Mouse (Mus musculus) CH12.LX (cell line): ENCODE measurements around the gene Nckap1. TPM values are rescaled to one million over a fixed set of nuclear protein-coding genes. Genes with fewer than 3 reads are reported as not detected.
"Not testable (repeated sequence)": the region's sequence is repeated elsewhere in the genome, so short reads cannot be mapped to it uniquely, and the experiment has no call there.

ENCODE experiments used
- DNase-seq: peaks from one replicate; pipeline ENCODE4 v3.0.0-alpha.2; 2013; ENCODE audit errors: extremely low read depth
- H3K27ac ChIP-seq: 2 replicates; pipeline ENCODE4 v1.5.1; 2012; ENCODE audit warnings: low read depth, mild to moderate bottlenecking, control low read depth, moderate library complexity; ENCODE audit not compliant: insufficient read depth
- H3K27me3 ChIP-seq: replicated peaks from 2 replicates; pipeline ENCODE3; 2012; ENCODE audit warnings: inconsistent platforms
- H3K36me3 ChIP-seq, 2 experiments: replicated peaks in 1 of 2; 2 replicates each; pipeline versions ENCODE3 to v1.6.1; 2012; ENCODE audit warnings: inconsistent platforms in 1 of 2, low read length in 1 of 2, mild to moderate bottlenecking in 1 of 2, mixed read lengths in 1 of 2, moderate library complexity in 1 of 2; ENCODE audit not compliant: control insufficient read depth in 1 of 2, insufficient read depth in 1 of 2
- H3K4me1 ChIP-seq, 2 experiments: 2 replicates each; pipeline ENCODE4 v1.6.1; 2012; ENCODE audit warnings: inconsistent platforms in 1 of 2, moderate library complexity in 1 of 2; ENCODE audit not compliant: insufficient read depth in 2 of 2, control insufficient read depth in 1 of 2
- H3K4me2 ChIP-seq: 2 replicates; pipeline ENCODE4 v1.6.1; 2012; ENCODE audit warnings: low read depth, mild to moderate bottlenecking, control low read depth; ENCODE audit not compliant: poor library complexity, insufficient read depth, severe bottlenecking
- H3K4me3 ChIP-seq, 3 experiments: fragments of 150-350 bp in 1 of 3; sonication (generic) in 1 of 3; replicated peaks in 1 of 3; 2 replicates each; pipeline versions ENCODE3 to v1.5.1; 2011 to 2012; ENCODE audit warnings: low read depth in 2 of 3, low read length in 2 of 3, mild to moderate bottlenecking in 2 of 3, moderate library complexity in 2 of 3, control low read depth in 1 of 3, improper control_type of control experiment in 1 of 3, inconsistent platforms in 1 of 3, mixed read lengths in 1 of 3; ENCODE audit not compliant: poor library complexity in 1 of 3
- H3K79me2 ChIP-seq: replicated peaks from 2 replicates; pipeline ENCODE4 v1.6.1; 2012; ENCODE audit warnings: mild to moderate bottlenecking, moderate library complexity; ENCODE audit not compliant: control insufficient read depth, poor library complexity, insufficient read depth, severe bottlenecking; ENCODE audit errors: extremely low read depth
- H3K9ac ChIP-seq: 2 replicates; pipeline ENCODE4 v1.6.1; 2012; ENCODE audit warnings: low read depth, mild to moderate bottlenecking, control low read depth, moderate library complexity; ENCODE audit not compliant: insufficient read depth
- H3K9me3 ChIP-seq: replicated peaks from 2 replicates; pipeline ENCODE3; 2012; ENCODE audit warnings: low read length, inconsistent platforms, mixed read lengths
- CTCF ChIP-seq, 2 experiments: IDR thresholded peaks in 1 of 2; conservative IDR thresholded peaks in 1 of 2; 2 replicates each; pipeline ENCODE4 v1.5.1; 2011 to 2012; ENCODE audit warnings: low read depth in 2 of 2, low read length in 2 of 2, improper control_type of control experiment in 1 of 2, inconsistent platforms in 1 of 2, mild to moderate bottlenecking in 1 of 2, moderate library complexity in 1 of 2
- E2F4 ChIP-seq: IDR thresholded peaks from 2 replicates; pipeline ENCODE4 v1.6.1; 2011; ENCODE audit warnings: low read depth, low read length, improper control_type of control experiment; ENCODE audit not compliant: insufficient replicate concordance
- ELF1 ChIP-seq: IDR thresholded peaks from 2 replicates; pipeline ENCODE4 v1.6.1; 2014; ENCODE audit warnings: low read depth, mild to moderate bottlenecking, inconsistent platforms, low read length, improper control_type of control experiment
- JUND ChIP-seq: conservative IDR thresholded peaks from 2 replicates; pipeline ENCODE4 v1.6.1; 2011; ENCODE audit warnings: low read depth, low read length, improper control_type of control experiment
- MAFK ChIP-seq: IDR thresholded peaks from 2 replicates; pipeline ENCODE4 v1.6.1; 2011; ENCODE audit warnings: low read length, improper control_type of control experiment; ENCODE audit not compliant: insufficient replicate concordance
- MEF2A ChIP-seq: IDR thresholded peaks from 2 replicates; pipeline ENCODE4 v1.6.1; 2014; ENCODE audit warnings: low read depth, mild to moderate bottlenecking, inconsistent platforms, low read length, improper control_type of control experiment, borderline replicate concordance
- MXI1 ChIP-seq: IDR thresholded peaks from 2 replicates; pipeline ENCODE4 v1.6.1; 2011; ENCODE audit warnings: mild to moderate bottlenecking, low read depth, low read length, improper control_type of control experiment
- PAX5 ChIP-seq: IDR thresholded peaks from 2 replicates; pipeline ENCODE4 v1.6.1; 2012; ENCODE audit warnings: low read length, inconsistent platforms, mixed read lengths
- POLR2AphosphoS2 ChIP-seq: IDR thresholded peaks from 2 replicates; pipeline ENCODE4 v1.6.1; 2011; ENCODE audit warnings: low read depth, low read length, improper control_type of control experiment
- RAD21 ChIP-seq: IDR thresholded peaks from 2 replicates; pipeline ENCODE4 v1.6.1; 2011; ENCODE audit warnings: low read depth, mild to moderate bottlenecking, low read length, improper control_type of control experiment, moderate library complexity
- SIN3A ChIP-seq: IDR thresholded peaks from 2 replicates; pipeline ENCODE4 v1.6.1; 2012; ENCODE audit warnings: low read length, improper control_type of control experiment, inconsistent platforms
- UBTF ChIP-seq: IDR thresholded peaks from 2 replicates; pipeline ENCODE4 v1.6.1; 2012; ENCODE audit warnings: low read depth, mild to moderate bottlenecking, inconsistent platforms, low read length, improper control_type of control experiment, moderate library complexity
- ZMIZ1 ChIP-seq: IDR thresholded peaks from 2 replicates; pipeline ENCODE4 v1.6.1; 2012; ENCODE audit warnings: low read depth, mild to moderate bottlenecking, inconsistent platforms, low read length, improper control_type of control experiment
- ZNF384 ChIP-seq: IDR thresholded peaks from 2 replicates; pipeline ENCODE4 v1.6.1; 2012; ENCODE audit warnings: low read depth, low read length, improper control_type of control experiment, inconsistent platforms
- dilution Hi-C: fragments of 300-500 bp; cut with MboI; formaldehyde crosslinking; loops from 2 replicates; pipeline ENCODE4 v1.14.3; 2020; ENCODE audit warnings: low sequenced_read_pairs; ENCODE audit not compliant: extremely low pct_unique_long_range_greater_than_20kb, extremely low pct_ligation_motif_present
- in situ Hi-C: fragments of 300-500 bp; cut with MboI; formaldehyde crosslinking; loops from 3 replicates; pipeline ENCODE4 v1.14.3; 2019; ENCODE audit warnings: low sequenced_read_pairs, low pct_ligation_motif_present, low pct_unique_long_range_greater_than_20kb, mixed read lengths
- polyA plus RNA-seq: library from polyadenylated mRNA; unstranded; fragments of >175 nt; gene quantifications from 2 replicates; pipeline ENCODE4 v1.2.1, GENCODE M21; 2012; ENCODE audit warnings: low read depth; ENCODE audit not compliant: insufficient read length
- total RNA-seq, 2 experiments: library from RNA; depleted of rRNA; stranded (reverse); fragments of 300-350 nt in 1 of 2; fragments of >200 nt in 1 of 2; gene quantifications; 2 replicates each; pipeline ENCODE4 v1.2.3; 2012 to 2014

Nckap1 gene
- total and polyA plus RNA-seq, 3 experiments, result 3.9 to 7.1 (median 6.8) TPM

DNA sequence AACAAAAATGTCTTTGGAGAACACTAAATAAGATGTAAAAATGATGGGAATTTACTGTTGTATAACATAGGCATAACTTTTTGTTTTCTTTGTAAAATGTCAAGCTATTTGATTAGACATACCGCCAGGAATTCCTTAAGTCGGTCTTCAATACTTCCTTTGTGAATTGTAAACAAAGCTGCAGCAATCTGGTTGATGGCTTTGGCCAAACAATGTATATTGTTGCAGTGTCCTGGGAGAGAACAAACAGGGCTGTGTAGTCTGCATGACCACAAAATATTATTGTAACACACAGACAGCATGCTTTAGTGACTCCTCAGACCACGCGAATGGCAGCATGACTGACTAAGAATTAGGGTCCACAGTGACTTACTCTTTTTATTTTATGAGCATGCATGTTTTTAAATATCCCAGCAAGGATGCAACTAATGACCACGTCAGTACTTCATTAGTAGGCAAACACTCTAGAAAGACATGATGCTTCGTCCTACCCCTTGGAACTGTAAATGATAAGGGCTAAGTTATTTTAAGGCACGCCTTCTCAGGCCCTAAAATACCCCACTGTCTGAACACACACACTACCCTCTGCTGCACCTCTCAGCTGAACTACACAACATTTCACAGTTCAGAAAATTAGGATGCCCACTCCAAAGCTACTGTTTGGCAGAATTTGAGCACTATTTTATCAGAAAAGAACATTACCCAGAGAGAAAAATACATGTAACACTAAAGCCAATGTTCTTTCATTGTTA, 75.0 kb downstream of the Nckap1 start:
- Histone ChIP-seq H3K27me3 (no peaks in the 10 kb centered on the region), H3K79me2 (no peaks in the 10 kb centered on the region), H3K4me3 (no peak overlapping the region), H3K9ac (no peak overlapping the region), H3K4me1 (no peaks in the 10 kb centered on the region), H3K36me3 (peaks cover 0 to 6% of the 10 kb centered on the region in 2 experiments), H3K9me3 (no peaks in the 10 kb centered on the region), H3K27ac (no peak overlapping the region), H3K4me2 (no peak overlapping the region)
- TF ChIP-seq ZNF384 (no peak), SIN3A (no peak), PAX5 (no peak)
- DNase-seq, result no peak
- dilution Hi-C loops, result no loop called here
- in situ Hi-C loops, result no loop called here

DNA sequence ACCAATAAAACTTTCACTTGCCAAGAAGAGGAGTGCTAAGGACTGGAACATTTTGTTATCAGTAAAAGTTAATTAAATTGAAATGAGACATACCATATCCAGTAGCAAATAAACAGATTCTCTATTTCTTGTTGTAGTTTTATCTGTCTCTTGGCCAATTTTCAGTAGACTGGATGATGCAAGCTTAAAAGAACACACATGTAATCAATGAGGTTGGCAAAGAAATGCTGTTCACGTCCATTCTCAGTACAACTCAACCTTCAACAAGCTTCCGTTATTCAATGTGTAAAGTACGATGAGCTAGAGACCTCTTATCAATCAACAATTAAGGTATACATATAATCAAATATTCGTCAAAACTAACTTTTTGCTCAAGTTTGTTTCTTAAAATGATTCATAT, 79.0 kb downstream of the Nckap1 start:
- in situ Hi-C loops (no loop called here), dilution Hi-C loops (no loop called here)
- no peak for DNase-seq
- Histone ChIP-seq H3K4me3 (no peak overlapping the region), H3K9me3 (no peaks in the 10 kb centered on the region), H3K27ac (no peak overlapping the region), H3K79me2 (no peaks in the 10 kb centered on the region), H3K36me3 (peaks cover 0 to 7% of the 10 kb centered on the region in 2 experiments), H3K9ac (no peak overlapping the region), H3K4me1 (no peaks in the 10 kb centered on the region), H3K4me2 (no peak overlapping the region), H3K27me3 (no peaks in the 10 kb centered on the region)
- TF ChIP-seq E2F4, result no peak
- no peak for TF ChIP-seq JUND
- no peak for TF ChIP-seq MEF2A
- TF ChIP-seq MAFK, result no peak
- no peak for TF ChIP-seq ZMIZ1
- no peak for TF ChIP-seq UBTF
- TF ChIP-seq MXI1, result no peak
- TF ChIP-seq ELF1, result no peak
- TF ChIP-seq RAD21, result no peak
- TF ChIP-seq CTCF (conservative IDR thresholded peaks at IDR 0.05 in 1 of 2, IDR thresholded peaks at IDR 0.05 in 1 of 2; ENCODE audit: low read depth in 2 of 2, low read length in 2 of 2), result no peak
- no peak for TF ChIP-seq POLR2AphosphoS2
- TF ChIP-seq PAX5, result no peak

DNA sequence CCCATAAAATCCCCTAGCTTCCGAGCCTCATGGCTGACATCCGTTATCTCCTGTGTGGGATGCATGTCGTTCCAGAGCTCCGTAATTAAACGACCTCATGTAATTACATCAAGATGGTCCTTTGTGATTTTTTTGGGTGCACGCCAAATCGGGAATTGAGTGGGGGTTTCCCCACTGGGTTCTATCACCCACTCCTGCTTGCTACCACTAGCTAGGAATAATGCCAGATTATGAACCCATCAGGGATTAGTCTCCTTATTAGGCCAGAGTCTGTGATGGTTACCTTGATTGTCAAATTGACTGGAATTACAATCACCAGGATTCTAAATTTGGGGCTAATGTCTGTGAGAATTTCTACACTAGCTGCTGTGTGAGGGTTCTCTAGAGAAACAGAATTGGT, 85.9 kb downstream of the Nckap1 start:
- H3K4me3 ChIP-seq, dilution Hi-C loops, H3K4me1 ChIP-seq, H3K79me2 ChIP-seq, H3K9me3 ChIP-seq, H3K36me3 ChIP-seq, H3K27me3 ChIP-seq, H3K9ac ChIP-seq, DNase-seq, H3K27ac ChIP-seq, in situ Hi-C loops, H3K4me2 ChIP-seq: not testable (repeated sequence)
